8 mouse cellular contexts compared by ENCODE assay signal in genomic region chr12:24681286-24682023, GRCm38 (mm10). TPM values are rescaled to one million over a fixed set of nuclear protein-coding genes. Genes with fewer than 3 reads are reported as not detected.
DNase-seq lines count a peak whose midpoint lies in the region; ATAC-seq and TF ChIP-seq lines count a peak whose summit lies in the region.

TSS of gene Cys1 (minus strand) at chr12:24681813.

- H3K4me3 ChIP-seq in C2C12 (ENCODE audit: insufficient read depth, poor library complexity, severe bottlenecking), result peak within 1 kb of the TSS; percentile 11
- peak within 1 kb of the TSS; percentile 59 for H3K4me3 ChIP-seq in heart, adult 2 months
- H3K4me3 ChIP-seq in kidney, adult 2 months (ENCODE audit: insufficient read depth, low read depth, low read length), result peak within 1 kb of the TSS; percentile 80
- peak within 1 kb of the TSS; percentile 46 for H3K4me3 ChIP-seq in neural tube, embryonic 15.5 days (replicated peaks)

- H3K27me3 ChIP-seq in C2C12 (ENCODE audit: control insufficient read depth, insufficient read depth, insufficient read length), result peaks cover 13% of the 10 kb centered on the region
- H3K27me3 ChIP-seq in heart, adult 2 months (ENCODE audit: control insufficient read depth, insufficient read depth, low read length), result no peaks in the 10 kb centered on the region
- no peaks in the 10 kb centered on the region for H3K27me3 ChIP-seq in kidney, adult 2 months (replicated peaks; ENCODE audit: control insufficient read depth, insufficient read depth, low read length)
- H3K27me3 ChIP-seq in neural tube, embryonic 15.5 days (replicated peaks), result peaks cover 28% of the 10 kb centered on the region

- TF ChIP-seq EP300 in heart, adult 2 months (IDR thresholded peaks at IDR 0.05; ENCODE audit: insufficient read depth, low read depth, low read length), result no peak

- TF ChIP-seq CTCF in C2C12 (IDR thresholded peaks at IDR 0.05; ENCODE audit: control insufficient read depth, insufficient read depth, insufficient read length), result no peak
- no peak for TF ChIP-seq CTCF in heart, adult 2 months (IDR thresholded peaks at IDR 0.05)
- TF ChIP-seq CTCF in kidney, adult 2 months (conservative IDR thresholded peaks at IDR 0.05; ENCODE audit: insufficient read depth, insufficient read length, low read depth, low read length), result no peak

- peak; percentile 44 for ATAC-seq in neural tube, embryonic 15.5 days (ENCODE audit: low FRiP score)
- no peak for ATAC-seq in activated CD4-positive, CD25-positive, alpha-beta regulatory T cell, adult 4 months

- peak within 1 kb of the TSS; percentile 85 for H3K9ac ChIP-seq in heart, adult 2 months (ENCODE audit: low read depth, low read length)
- H3K9ac ChIP-seq in neural tube, embryonic 15.5 days (replicated peaks), result peak within 1 kb of the TSS; percentile 43

- no peaks in the 10 kb centered on the region for H3K79me3 ChIP-seq in C2C12 (ENCODE audit: low read depth)

- H3K9me3 ChIP-seq in neural tube, embryonic 15.5 days (replicated peaks), result no peaks in the 10 kb centered on the region

- H3ac ChIP-seq in C2C12 (ENCODE audit: control insufficient read depth, insufficient read length, low read depth), result peak within 1 kb of the TSS; percentile 57

- peaks cover 9% of the 10 kb centered on the region for H3K4me1 ChIP-seq in heart, adult 2 months (ENCODE audit: control insufficient read depth, insufficient read depth, low read length)
- peaks cover 36% of the 10 kb centered on the region for H3K4me1 ChIP-seq in kidney, adult 2 months (ENCODE audit: control insufficient read depth, insufficient read depth, low read length)
- H3K4me1 ChIP-seq in neural tube, embryonic 15.5 days, result peaks cover 22% of the 10 kb centered on the region

- no peaks in the 10 kb centered on the region for H3K36me3 ChIP-seq in C2C12 (ENCODE audit: control insufficient read depth, insufficient read depth)
- H3K36me3 ChIP-seq in heart, adult 2 months (ENCODE audit: control insufficient read depth, insufficient read depth, low read length), result no peaks in the 10 kb centered on the region
- H3K36me3 ChIP-seq in kidney, adult 2 months (ENCODE audit: control insufficient read depth, insufficient read depth, low read length), result no peaks in the 10 kb centered on the region
- no peaks in the 10 kb centered on the region for H3K36me3 ChIP-seq in neural tube, embryonic 15.5 days

- 7% methylated on average over 20 of the region's 20 CpGs for WGBS in heart, adult 2 months
- 2% methylated on average over 20 of the region's 20 CpGs for WGBS in kidney, adult 2 months
- WGBS in neural tube, embryonic 15.5 days, result 4% methylated on average over 20 of the region's 20 CpGs

- peak within 1 kb of the TSS; percentile 75 for H3K4me2 ChIP-seq in neural tube, embryonic 15.5 days

- peak; percentile 19 to 38 for DNase-seq in adrenal gland, postnatal 36 days
- peak; percentile 50 to 57 for DNase-seq in heart, adult 2 months
- DNase-seq in kidney, adult 2 months, result peak; percentile 90
- DNase-seq in lung, adult 18-20 months, result peak; percentile 55 to 61
- DNase-seq in spleen, postnatal 14 days (ENCODE audit: low spot score in 2 of 2), result no peak

- peak; percentile 57; the same call in 1 of the 2 replicates for TF ChIP-seq POLR2A in heart, adult 2 months (IDR thresholded peaks at IDR 0.05; ENCODE audit: insufficient read depth, low read depth, low read length)
- TF ChIP-seq POLR2A in kidney, adult 2 months (IDR thresholded peaks at IDR 0.05; ENCODE audit: low read depth, low read length), result peak; percentile 45

- peak within 1 kb of the TSS; percentile 88 for H3K27ac ChIP-seq in heart, adult 2 months
- peak within 1 kb of the TSS; percentile 99 for H3K27ac ChIP-seq in kidney, adult 2 months (ENCODE audit: insufficient read depth, low read depth, low read length)
- no peak within 1 kb of the TSS for H3K27ac ChIP-seq in neural tube, embryonic 15.5 days (replicated peaks)

- intact Hi-C loops in heart, adult 2 months (cut with DNase I), result loop anchor here (2.0 kb wide), 2 partner anchors 15 to 29 kb away; no protein-coding TSS in a partner anchor

- H3K79me2 ChIP-seq in C2C12 (ENCODE audit: control insufficient read depth, insufficient read depth), result no peaks in the 10 kb centered on the region
- no peaks in the 10 kb centered on the region for H3K79me2 ChIP-seq in heart, adult 2 months (replicated peaks; ENCODE audit: control insufficient read depth, insufficient read depth, low read length)

TF ChIP-seq in C2C12, 6 proteins besides CTCF, POLR2A, EP300 and RAD21:
- TF ChIP-seq MAX (IDR thresholded peaks at IDR 0.05) (no peak), USF1 (IDR thresholded peaks at IDR 0.05; ENCODE audit: low read depth) (no peak), FOSL1 (IDR thresholded peaks at IDR 0.05; ENCODE audit: insufficient read depth, low read length, poor library complexity, severe bottlenecking) (no peak), MYOG (IDR thresholded peaks at IDR 0.05; ENCODE audit: control insufficient read depth, extremely low read depth, insufficient read length) (no peak), CEBPB (IDR thresholded peaks at IDR 0.05; ENCODE audit: low read depth) (no peak), MYOD1 (IDR thresholded peaks at IDR 0.05; ENCODE audit: control insufficient read depth, insufficient read length, low read depth) (no peak)

RNA-seq across cellular contexts. Expression of gene Cys1, which starts in this region (rescaled TPM):
- 0.36 TPM for polyA plus RNA-seq in C2C12 (2012; fragmentation: generic; extraction: Trizol)
- total RNA-seq in adrenal gland, postnatal 36 days (2021), result 1 to 10 TPM; 1.7 to 2.6 TPM
- 1 to 10 TPM; 3.3 to 4.0 TPM for total RNA-seq in heart, adult 2 months (2021)
- polyA plus RNA-seq in heart, adult 2 months (2012; rRNA removed), result 5.6 and 7.4 TPM in 2 replicates
- 71.1 and 93.2 TPM in 2 replicates for polyA plus RNA-seq in kidney, adult 2 months (2012; rRNA removed)
- polyA plus RNA-seq in neural tube, embryonic 15.5 days (2015; fragmentation: Nextera tagmentation; extraction: Ambion mirVana), result 1.4 and 2.1 TPM in 2 replicates
- under 1 TPM in 1 of 2 experiments, not detected in 1; 0.60 TPM for polyA plus RNA-seq in activated CD4-positive, CD25-positive, alpha-beta regulatory T cell, adult 4 months (2017; shearing (Covaris generic))

Comparison
In these comparisons a context has a peak if more than half of its experiments do, and no peak if none do; other contexts are left out.
1. H3K4me3 ChIP-seq: peak in every context shown above with its lines; median percentile 80 in kidney, adult 2 months; 59 in heart, adult 2 months; 46 in neural tube, embryonic 15.5 days; 11 in C2C12.
2. DNase-seq: peak in adrenal gland, postnatal 36 days (2 of 2), heart, adult 2 months (2 of 2), kidney, adult 2 months (single experiment) and lung, adult 18-20 months (2 of 2); none in spleen, postnatal 14 days (0 of 2).